Mouse (Mus musculus): ENCODE results near the gene Epb41l3.

DNA sequence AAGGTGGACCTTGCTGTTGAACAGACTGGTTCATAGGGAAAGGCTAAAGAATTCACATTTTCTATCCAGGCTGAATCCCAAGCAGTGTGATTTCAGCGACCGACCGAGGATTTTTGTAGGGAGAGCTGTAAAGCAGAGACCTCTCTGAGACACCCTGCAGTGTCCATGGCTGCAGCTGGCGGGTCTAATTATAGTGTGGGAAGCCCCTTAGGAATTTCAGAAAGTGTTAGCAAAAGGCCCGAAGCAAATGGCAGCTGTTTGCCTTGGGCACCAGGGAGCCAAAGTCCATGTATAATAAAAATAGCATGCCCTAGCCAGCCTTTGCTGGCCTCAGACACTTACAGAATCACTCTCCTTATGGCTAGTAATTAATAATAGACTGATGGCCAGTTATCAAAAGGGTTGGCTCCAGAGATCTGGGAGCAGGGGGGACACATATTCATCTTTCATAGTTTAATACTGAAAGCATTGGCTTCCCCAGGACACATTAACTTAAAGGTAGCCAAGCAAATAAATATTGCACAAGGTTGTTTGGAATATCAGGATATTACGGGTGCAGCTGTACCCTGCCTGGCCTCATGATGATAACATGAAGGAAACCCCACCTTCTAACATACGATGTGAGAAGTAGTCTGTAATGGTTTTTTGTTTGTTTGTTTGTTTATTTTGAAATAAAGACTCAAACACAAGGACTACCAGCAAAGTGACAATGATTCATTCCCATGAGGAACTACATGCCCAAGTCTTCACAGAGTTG lies 106.3 kb downstream of the Epb41l3 start:
- TF ChIP-seq CTCF (IDR thresholded peaks at IDR 0.05; ENCODE audit: low read depth, low read length) (no peak), POLR2A (IDR thresholded peaks at IDR 0.05; ENCODE audit: insufficient read depth, low read length) (no peak)
